Mouse (Mus musculus) right cerebral cortex, adult 2 months (tissue): Measurements from ENCODE around the gene Aldh1l2.

Experiments used
- DNase-seq, 2 experiments: peaks; one replicate each; pipeline ENCODE4 v3.0.0; 2021 to 2022; ENCODE audit warnings: low spot score in 2 of 2

The Aldh1l2 gene

DNA sequence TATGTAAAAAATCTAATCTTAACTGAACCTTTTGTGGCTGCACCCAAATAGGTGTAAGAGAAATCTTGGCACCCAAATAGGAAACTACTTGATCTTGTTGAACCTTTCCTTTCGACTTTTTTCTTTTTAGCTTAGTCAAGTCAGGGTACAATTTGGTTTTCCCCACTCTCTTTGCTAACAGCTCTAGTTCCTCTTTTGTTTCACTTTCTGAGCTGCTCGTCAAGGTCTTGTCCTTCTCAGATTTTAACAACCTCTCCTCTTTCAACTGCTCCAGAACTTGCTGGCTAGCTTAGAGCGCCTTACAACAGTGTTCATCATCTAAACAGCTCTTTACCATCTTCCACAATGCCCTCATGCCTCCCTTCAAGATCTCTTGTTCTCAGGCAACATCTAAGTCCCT, 76.4 kb downstream of the Aldh1l2 start:
- DNase-seq = no peak

DNA sequence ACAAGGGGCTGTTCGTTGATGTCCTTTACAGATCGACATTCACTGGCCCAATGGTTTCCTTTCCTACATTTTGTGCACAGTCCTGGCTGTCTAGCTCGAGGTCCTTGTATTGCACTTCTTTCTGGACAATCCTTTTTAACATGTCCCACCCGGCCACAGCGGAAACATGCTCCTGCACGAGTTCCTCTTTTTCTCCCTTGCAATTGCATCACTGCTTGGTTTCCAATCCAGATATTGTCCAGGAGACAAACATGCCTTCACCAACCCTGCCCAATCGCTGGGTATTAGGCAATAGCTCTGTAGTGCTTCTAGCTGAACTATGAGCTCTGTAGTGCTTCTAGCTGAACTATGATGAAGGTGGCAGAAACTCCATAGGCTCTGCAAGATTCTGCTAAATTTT, 85.4 kb downstream of the Aldh1l2 start:
- no peak for DNase-seq
